Mouse (Mus musculus) adrenal gland, postnatal 10 days (tissue): ENCODE measurements around the gene Trim37. TPM values are rescaled to one million over a fixed set of nuclear protein-coding genes. Genes with fewer than 3 reads are reported as not detected.
"Not testable (repeated sequence)": the region's sequence is repeated elsewhere in the genome, so short reads cannot be mapped to it uniquely, and the experiment has no call there.

Experiments used
- DNase-seq: peaks from one replicate; pipeline ENCODE4 v3.0.0; 2021; ENCODE audit warnings: mixed read lengths
- total RNA-seq, 2 experiments: library from RNA; stranded (reverse); gene quantifications; 2 replicates each; pipeline ENCODE4 v1.2.3; 2021

Trim37 gene
- total RNA-seq, 2 experiments from 2014 or later, result 20.1 to 21.9 TPM

DNA sequence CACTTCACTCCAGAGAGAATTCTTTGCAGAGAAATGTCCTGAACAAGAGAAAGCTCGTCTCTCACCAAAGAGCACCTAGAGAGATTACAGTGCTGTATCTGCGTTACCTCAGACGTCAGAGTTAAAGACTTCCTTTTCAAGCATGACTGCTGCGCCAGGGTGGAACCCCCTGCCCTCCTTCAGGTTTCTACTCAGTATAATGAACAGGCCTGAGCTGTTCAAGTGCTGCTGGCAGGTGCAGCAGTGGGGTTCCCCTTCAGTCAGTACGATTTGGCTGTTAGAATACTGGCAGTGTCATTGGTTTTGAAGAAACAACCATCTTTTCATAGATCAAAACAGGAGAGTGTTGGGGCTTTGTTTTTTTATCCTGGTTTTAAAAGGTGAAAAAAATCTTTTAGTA lies 100.2 kb downstream of the Trim37 start:
- no peak for DNase-seq

GRCm38 (mm10) chr11:87233377-87233776 lies 106.5 kb downstream of the Trim37 start:
- DNase-seq, result no peak

DNA sequence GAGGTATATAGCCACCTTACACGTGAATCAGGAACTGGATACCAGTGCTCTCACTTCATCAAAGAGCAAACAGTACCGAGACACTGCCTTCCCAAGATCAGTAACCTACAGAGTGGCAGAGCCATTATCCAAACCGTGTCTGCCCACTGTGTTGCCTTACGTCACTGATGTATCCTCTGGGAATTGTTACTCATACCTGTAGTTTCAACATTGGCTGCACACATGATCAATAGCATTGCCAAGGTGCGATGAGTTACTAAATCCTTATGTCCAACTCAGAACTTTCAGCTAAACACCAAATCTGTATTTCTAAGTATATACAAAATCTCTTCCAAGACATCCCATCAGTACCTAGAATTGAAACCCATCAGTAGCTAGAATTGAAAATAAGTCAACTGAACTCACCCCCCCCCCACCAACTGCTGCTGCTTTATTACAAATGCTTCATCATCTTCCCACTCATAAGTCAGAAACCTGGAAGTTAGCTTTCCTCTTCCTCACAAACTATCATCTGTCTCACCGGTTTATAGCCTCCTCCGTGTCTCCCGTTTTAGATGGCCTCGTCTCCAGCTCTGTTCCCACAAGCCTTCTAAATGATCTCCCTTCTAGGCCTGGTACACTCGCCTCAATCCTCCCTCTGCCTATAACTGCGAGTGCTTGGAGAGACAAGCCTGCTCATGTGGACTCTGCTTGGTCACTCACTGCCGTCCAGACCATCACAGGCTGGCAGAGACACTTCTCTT lies 108.0 kb downstream of the Trim37 start:
- no peak for DNase-seq

- DNase-seq, result no peak
These were observed 108.6 kb downstream of the Trim37 start for GRCm38 (mm10) chr11:87235486-87235872.

- DNase-seq, result no peak
These were observed 112.1 kb downstream of the Trim37 start for GRCm38 (mm10) chr11:87238891-87239530.

DNA sequence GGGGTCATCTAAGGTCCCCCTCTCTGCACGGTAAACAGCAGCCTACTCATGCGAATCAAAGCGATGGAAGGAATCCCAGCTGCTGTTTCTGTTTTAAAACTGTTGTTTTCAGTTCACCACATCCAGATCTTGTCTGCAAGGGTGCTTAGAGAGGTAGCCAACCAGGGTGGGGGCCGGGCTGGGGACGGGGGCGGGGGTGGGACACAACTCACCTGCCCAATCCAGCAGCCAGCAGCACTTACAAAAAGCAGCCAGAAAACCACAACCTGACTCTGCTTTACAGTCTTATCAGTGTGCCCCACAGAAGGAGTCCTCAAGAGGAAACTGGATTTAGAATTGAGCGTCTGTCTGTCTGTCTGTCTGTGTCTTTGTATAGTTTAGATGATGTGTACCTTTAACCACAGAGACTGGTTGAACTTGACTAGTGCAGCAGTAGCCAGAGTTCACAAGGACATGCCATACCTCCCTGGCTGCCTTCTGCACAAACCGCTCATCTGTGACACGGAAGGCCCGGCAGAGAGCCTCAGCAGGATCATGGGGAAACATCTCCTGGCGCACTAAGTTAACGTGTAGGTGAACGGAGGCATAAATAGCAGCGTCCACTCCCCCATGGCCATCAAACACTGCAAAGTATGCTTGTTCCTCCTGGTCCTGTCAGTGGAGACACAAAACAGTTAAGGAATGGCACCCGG lies 113.4 kb downstream of the Trim37 start:
- no peak for DNase-seq

DNA sequence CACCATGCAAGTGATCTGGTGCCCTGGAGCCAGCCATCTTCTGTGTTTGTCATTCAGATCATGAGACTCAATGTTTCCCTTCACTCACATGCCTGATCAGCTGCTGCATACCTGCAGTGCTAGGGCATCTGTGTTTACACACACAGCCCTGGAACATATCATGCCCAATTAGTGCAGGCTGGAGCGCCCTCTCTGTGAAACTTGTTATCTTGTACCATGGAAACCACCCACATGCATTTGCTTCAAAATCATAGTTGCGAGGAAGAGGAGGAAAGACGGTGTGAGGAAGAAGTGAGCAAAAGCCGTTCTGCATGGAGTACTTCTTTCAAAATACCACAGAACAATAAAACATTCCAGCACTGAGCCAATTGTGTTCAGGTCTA lies 113.9 kb downstream of the Trim37 start:
- no peak for DNase-seq

GRCm38 (mm10) chr11:87241256-87241655 lies 114.4 kb downstream of the Trim37 start:
- DNase-seq, result no peak

DNA sequence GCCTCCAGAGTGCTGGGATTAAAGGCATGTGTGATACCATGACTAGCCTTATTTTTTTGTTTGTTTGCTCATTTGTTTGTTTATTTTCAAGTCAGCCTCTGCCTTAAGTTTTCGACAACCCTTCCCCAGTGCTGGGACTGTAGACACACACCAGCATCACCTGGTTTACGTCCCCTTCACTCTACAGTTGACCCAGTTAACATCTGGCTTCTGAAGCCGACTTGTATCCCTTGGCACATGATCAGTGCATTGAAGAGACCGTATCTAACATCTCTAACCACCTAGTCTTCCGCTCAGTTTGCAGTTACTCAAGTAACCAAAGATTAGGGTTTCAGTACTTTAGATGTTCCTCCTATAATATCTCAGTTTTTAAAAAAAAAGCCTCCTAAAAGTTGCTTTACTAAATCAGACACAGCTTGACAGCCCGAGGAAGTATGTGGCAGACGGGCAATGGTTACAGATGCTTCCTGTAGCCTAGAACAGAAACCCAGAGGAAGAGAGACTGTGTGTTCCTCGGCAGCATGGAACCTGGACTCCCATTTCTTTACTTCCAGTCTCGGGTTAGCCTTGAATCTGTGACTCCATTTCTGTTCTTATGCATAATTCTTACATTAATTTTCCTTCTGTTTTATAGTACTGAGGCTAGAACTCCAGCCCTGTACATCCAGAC lies 118.4 kb downstream of the Trim37 start:
- DNase-seq, result no peak

DNA sequence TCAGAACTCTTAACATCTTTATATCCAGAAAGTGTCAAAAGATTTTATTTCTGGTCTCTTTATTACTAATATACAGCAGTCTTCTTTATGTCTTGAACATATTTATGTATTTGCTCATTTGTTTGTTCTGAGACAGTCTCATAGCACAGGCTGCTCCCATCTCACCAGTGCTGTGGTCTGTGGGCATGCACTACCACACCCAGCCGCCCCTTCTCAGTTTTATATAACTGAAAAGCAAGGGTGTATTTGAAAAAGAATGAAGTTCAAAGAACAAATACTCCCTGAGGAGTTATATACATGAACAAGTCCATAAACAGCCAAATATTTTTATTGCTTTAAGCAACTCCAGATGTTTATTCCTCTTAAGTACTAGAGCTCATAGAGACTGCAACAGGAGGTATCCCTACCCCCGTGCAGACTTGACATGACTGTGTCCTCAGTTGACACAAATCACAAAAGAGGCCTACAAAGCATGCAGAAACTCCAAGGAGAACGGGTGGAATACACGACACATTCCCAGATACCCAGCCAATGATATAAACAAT lies 119.3 kb downstream of the Trim37 start:
- DNase-seq, result no peak

- DNase-seq, result no peak
These were observed 120.0 kb downstream of the Trim37 start for GRCm38 (mm10) chr11:87246724-87247493.

DNA sequence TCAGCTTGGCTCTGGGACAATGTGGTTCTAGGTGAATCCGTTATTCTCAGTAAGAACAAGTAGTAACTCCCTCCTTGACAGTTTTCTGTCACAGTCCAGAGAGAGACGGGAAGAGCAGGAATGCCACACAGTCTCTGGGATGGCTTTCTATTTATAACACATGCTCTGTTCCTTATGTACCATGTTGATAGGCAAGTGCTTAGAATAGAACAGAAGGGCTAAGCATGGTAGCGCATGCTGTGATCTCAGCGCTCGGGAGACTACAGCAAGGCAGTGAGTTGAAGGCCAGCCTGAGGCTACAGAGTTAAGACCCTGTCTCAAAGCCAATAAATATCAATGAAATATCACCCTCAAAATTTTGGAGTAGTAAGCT lies 120.6 kb downstream of the Trim37 start:
- no peak for DNase-seq

DNA sequence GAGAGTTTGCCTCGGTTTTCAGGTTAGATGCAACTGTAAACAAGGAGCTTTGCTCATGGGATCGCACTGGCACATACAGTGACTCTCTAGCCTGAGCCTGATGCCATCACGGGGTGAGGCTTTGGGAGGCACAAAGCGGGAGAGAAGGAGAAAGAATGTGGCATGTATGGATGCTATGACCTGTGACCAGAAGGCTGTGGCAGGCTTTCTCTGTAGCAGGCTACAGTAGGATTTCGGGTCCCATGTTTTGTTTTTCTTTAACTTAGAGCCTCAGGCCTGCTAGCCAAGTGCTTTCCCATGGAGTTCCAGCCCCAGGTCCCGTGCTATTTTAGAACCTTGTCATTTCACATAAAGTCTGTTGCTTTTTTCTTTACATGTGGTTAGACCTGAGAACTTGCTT lies 123.3 kb downstream of the Trim37 start:
- no peak for DNase-seq

DNA sequence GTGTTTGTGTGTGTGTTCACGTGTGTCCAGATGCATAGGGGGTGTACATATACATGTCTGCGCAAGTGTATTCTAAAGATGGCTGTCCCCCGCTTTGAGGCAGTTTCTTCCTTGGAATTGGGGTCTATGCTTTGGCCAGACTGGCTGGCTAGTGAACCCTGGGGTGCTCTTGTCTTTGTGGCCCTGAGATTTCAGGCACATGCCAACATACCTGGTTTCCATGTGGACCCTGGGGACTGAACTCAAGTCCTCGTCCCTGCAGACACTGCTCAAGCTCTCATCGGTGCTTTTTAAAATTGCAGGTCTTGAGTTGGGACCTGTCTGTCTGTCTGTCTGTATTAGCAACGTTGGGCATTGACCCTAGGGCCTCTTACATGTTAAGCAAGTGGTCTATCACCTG lies 126.4 kb downstream of the Trim37 start:
- DNase-seq, result no peak

- DNase-seq, result no peak
These were observed 127.3 kb downstream of the Trim37 start for GRCm38 (mm10) chr11:87254149-87254548.

- DNase-seq, result no peak
These were observed 130.4 kb downstream of the Trim37 start for GRCm38 (mm10) chr11:87257282-87257681.

DNA sequence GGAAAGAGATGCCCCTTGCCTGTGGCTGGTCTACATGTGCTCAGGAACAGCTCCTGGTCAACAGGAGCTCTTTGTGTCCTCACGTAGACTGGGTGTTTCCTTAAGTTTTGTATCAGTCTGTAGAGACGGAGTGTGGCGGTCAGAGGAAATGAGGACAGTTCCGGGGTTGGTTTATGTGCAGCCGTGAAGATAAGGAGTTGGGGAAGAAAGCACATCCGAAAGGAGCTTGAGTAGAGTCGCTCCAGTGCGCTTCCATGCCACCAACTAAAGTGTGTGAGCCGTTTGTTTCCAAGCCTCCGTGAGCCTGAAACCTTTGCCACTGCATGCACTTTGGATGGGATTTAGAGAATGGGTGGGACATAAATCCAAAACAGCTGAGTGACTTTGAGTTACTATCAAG lies 132.9 kb downstream of the Trim37 start:
- DNase-seq, result no peak

DNA sequence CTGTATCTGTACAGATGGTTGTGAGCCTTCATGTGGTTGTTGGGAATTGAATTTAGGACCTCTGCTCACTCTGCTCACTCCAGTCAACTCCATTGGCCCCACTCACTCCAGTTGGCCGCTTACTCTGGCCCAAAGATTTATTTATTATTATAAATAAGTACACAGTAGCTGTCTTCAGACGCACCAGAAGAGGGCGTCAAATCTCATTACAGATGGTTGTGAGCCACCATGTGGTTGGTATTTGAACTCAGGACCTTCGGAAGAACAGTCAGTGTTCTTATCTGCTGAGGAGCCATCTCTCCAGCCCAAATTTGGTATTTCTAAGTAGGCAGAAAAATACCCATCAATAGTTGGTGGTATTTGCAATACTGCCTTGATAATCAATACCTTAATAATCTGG lies 134.8 kb downstream of the Trim37 start:
- not testable (repeated sequence) for DNase-seq

GRCm38 (mm10) chr11:87263946-87264345 lies 137.1 kb downstream of the Trim37 start:
- no peak for DNase-seq

DNA sequence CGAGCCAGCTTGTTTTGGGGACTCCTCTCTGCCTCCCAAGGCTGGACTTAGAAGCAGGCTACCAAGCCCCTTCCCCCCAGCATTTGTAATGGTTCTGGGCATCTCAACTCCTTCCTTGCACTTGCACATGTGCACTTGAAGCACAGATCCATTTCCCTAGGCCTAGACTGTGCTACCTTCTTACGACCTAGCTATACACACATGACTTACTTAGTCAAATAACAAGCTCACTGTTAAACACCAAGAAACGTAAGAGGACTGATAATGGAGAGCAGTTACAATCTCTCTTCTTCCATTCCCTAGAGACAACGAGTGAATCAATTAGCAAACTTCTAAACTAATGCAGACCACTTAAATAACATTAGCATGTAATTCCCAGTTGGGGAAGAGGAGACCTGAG lies 139.4 kb downstream of the Trim37 start:
- DNase-seq, result no peak

DNA sequence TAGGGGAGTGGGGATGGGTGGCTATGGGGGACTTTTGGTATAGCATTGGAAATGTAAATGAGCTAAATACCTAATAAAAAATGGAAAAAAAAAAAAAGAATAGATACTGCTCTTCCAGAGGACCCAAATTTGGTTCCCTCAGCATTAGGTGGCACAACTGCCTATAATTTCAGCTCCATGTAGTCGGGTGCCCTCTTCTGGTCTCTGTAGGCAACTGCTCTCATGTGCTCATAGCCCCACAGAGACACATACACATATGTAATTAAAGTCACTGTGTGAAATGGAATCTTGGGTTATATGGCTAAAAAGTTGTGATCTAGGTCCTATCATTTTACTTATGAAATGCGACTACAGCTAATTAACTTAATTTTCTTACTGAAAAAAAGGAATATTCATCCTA lies 141.9 kb downstream of the Trim37 start:
- DNase-seq, result no peak
